Mouse (Mus musculus): ENCODE data around the gene Trim9.

The Trim9 gene

GRCm38 (mm10) chr12:70214281-70214680 lies 133.1 kb downstream of the Trim9 start:
- ATAC-seq (ENCODE audit: low TSS enrichment): no peak

DNA sequence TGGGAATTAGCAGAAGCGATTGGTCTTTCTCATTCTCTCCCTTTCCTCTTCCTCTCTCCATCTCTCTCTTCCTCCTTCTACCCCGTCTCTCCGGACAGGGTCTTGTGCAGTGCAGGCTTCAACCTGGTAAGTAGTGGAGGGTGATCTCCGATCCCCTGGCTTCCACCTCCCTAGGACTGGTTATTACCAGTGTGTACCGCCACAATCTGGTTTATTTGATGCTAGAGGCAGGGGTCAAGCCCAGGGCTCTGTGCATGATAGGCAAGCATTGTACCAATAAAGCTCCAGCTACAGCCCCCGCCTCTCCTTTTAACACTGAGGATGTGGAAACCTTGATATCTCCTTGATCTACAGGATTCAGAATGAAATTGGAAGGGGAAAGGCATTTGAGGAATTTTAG lies 133.8 kb downstream of the Trim9 start:
- no peak for ATAC-seq (ENCODE audit: low TSS enrichment)

DNA sequence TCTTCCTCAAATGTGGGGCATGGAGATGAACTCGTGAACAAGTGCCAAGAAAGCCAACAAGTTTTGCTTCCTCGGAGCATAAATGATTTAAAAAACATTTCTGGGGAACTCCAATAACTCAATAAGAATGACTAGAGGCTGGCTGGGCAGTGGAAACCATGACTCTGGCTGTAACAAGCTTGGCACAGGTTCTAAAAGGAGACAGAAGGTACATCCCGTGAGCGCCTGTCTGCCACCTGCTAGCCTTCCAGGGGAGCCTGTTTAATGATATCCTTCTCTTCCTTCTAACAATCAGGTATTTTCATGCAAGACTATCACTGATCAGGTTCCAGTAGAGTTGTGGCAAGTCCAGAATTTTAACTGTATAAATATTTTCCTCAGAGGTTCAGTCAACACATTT lies 134.9 kb downstream of the Trim9 start:
- no peak for ATAC-seq (ENCODE audit: low TSS enrichment)

DNA sequence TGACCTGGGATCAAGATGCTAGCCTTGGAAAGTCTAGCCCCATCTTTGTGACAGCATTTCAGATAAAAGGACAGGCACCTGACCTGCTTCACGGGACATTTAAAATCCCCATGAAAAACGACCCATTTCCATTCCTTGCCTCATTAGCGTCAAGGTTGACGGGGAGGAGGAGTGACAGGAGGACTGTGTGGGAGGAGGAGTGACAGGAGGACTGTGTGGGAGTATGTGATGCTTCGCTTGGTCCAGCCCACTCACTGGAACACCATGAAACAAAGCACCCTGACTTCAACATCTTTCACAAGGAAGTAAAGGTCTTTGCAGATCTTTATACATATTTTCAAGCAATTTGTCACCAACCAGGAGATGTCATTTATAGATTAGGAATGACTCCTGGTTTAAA lies 139.2 kb downstream of the Trim9 start:
- ATAC-seq (ENCODE audit: low TSS enrichment): no peak

DNA sequence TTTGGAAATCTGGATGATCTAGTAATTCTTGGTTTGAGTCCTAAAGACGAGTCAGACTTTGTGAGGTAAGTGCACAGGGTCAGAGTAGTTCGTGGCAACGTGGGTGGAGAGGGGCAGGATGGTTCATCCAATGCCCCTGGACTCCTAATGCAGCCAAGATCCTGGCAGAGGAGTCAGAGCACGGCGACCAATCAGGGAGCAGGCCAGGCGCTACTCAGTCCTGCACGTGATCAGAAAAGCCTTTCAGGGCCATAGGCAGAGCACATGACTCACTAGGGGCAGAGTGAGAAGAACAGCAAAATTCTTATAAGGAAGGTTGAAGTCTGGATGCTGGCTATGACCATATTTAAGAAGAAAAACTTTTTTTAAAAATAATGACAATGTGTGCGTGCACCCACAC lies 143.0 kb downstream of the Trim9 start:
- ATAC-seq (ENCODE audit: low TSS enrichment): no peak

DNA sequence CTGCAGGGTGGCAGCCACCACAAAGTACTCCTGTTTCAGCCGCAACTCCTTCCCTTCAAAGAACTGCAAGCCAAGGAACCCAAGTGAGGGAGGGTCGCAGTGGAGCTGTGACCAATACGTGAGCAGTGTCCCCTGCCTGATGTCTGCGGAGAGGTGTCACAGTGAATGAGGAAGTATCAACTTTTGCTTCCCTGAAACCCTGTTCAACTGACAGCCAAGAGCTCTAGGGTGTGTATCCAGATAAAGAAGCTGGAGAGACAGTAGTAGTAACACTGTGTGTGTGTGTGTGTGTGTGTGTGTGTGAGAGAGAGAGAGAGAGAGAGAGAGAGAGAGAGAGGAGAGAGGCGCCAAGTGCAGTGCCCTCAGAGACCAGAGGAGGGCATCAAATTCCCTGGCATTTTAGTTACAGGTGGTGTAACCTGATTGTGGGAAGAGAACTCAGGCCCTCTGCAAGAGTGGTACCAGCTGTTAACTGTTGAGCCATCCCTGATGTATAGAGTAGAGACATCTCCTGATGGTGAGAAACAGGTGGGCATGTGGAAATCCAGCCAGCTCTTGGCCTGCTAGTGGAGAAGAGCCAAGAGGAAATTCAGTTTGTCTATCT lies 145.4 kb downstream of the Trim9 start:
- no peak for ATAC-seq (ENCODE audit: low TSS enrichment)

GRCm38 (mm10) chr12:70196341-70196740 lies 151.1 kb downstream of the Trim9 start:
- ATAC-seq (ENCODE audit: low TSS enrichment): no peak

DNA sequence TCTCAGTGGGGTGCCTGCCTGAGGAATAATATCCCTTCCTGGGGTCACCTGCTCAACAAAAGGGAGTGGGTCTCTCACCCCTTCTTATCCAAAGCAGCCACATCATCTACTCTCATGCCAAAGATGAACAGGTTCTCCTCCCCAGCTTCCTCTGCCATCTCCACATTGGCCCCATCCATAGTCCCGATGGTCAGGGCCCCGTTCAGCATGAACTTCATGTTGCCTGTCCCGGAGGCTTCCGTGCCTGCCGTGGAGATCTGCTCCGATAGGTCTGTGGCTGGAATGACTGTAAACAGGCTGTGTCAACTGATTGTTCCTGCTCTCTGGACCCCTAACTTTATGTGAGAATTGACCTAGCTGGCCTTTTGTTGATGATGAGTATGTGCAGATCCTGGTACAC lies 152.0 kb downstream of the Trim9 start:
- no peak for ATAC-seq (ENCODE audit: low TSS enrichment)
